Mouse (Mus musculus) 3134 (cell line): Measurements from ENCODE around the gene Kcna3.
A peak's percentile ranks its signal among the peaks of the same experiment; 100 is the strongest.

Experiments used
- DNase-seq: peaks from one replicate; pipeline ENCODE4 v3.0.0-alpha.2; 2011; ENCODE audit warnings: low spot score; ENCODE audit not compliant: insufficient read length; ENCODE audit errors: extremely low read depth

Gene Kcna3

DNA sequence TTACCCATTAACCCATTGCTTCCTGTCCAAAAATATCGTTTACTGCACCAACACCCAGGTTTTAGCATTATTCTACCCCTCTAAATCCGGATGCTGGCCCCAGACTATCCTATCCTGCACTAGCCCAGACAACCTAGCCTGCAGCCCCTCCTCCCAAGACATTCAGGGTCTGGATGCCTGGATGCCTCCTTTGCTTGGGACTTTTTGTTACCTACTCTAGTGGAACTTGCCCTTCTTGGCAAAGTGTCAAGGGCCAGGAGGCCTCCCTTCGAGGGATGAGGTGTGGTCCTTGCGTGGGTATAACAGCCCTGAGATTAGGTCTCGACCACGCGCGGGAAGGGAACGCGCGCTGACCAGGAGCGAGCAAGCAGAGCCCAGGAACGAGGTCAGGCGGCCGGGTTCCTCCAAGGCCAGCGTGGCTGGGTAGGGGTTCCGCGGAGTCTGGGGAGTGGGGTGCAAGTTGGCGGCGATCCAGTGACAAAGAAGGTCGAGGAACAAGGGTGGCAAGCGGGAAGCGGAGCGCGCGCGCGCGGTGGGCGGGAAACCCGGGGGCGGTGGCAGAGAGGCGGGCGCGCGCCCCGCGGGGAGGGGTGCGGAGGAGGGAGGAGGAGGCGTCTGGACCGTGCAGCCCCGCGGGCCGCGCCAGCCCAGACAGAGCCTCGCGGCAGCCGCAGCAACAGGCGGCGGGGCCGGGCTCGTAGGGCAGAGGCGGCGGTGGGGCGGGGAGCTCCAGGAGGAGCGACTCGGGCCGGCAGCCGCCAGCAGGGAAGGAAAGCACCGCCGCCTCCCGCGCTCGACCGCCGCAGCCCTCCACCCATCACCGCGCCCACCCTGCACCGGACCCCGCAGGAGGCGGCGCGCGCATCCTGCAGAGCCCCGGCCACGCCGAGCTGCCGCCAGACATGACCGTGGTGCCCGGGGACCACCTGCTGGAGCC, at the start of gene Kcna3:
Gene Kcna3, plus strand, starts transcription at position 649 of the 937 bp plus-strand sequence.
- DNase-seq, result peak; percentile 7

DNA sequence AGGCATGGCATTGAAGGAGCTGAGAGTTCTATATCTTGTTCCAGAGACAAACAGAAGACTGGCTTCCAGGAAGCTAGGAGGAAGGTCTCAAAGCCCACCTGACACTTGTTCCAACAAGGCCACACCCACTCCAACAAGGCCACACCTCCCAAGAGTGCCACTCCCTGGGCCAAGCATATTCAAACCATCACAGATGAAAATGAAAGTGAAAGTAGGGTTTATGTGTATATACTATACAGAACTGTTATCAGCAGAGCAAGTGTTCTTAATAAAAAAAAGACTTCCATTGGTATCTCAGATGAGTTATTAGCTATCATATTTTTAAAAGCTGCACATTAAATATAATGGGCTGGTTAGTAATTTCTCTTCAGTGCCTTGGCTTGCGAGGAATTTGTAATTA, 44.6 kb upstream of the Kcna3 start:
- peak; percentile 22 for DNase-seq

DNA sequence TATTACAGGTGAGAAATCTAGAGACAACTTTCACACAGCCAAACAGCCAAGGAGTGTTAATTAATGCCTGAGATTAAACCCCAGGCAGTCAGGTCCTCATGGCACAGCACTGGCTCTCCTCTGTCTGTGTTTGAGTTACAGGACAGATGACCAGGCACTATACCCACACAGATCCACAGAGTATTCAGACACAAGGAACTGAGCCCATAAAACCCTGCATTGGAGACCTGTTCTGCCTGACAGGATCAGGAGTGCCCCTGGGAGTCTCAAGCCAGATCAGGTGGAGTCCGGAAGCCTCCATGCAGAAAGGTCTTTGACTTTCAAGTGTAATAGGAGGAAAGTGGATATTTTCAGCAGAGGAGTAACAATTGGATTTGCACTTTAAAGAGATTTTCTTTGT, 40.6 kb upstream of the Kcna3 start:
- no peak for DNase-seq

DNA sequence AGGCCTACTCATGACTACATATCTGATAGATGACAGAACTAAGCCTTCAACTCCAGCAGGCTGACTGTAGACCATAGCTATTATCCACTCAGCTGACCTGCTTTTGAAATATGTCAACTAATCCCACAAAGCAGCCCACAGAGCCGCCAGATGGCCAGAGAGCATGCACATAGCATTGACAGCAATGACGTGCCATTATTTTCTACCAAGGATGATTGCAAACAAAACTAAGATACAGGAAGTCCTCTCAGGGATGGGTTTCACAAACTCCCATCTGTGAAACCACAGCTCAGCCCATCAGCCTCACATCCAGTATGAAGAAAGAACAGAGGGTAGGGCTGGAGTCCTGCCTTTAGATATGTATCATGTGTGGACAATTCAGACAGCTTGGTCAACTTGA, 39.8 kb upstream of the Kcna3 start:
- no peak for DNase-seq

DNA sequence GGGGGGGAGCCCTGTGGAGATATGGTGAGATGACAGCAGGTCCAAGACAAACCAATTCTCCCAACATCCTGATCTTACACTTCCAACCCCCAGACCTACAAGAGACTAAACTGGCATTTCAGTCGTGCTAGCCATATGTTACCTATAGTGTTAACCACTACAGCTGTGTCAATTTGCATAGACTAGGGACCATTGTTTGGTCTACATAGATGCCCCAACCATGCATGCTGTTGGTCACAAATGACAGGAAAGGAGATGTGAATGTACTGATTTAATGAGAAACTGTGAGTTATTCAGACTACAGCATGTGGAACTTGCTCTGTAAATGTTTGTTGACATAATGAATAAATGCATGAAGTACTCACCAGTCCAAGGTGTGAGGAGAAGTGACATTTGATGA, 37.6 kb upstream of the Kcna3 start:
- no peak for DNase-seq

DNA sequence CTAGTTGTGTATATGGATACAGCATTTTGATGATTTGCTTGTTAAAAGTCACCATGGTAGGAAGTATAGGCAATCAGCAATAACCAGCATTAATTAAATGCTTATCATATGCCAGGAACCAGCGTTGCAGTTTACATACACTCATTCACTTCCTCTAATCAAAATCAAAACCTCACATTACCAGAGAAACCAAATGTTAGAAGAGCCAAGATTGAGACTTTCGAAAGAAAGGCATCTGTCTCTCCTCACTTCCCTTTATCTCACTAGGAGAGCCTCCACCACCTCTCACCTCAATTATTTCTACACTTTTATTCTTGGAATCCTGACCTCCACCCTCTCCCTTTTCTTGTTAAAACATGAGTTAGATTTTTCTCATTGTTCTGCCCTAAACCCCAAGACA, 35.8 kb upstream of the Kcna3 start:
- no peak for DNase-seq

DNA sequence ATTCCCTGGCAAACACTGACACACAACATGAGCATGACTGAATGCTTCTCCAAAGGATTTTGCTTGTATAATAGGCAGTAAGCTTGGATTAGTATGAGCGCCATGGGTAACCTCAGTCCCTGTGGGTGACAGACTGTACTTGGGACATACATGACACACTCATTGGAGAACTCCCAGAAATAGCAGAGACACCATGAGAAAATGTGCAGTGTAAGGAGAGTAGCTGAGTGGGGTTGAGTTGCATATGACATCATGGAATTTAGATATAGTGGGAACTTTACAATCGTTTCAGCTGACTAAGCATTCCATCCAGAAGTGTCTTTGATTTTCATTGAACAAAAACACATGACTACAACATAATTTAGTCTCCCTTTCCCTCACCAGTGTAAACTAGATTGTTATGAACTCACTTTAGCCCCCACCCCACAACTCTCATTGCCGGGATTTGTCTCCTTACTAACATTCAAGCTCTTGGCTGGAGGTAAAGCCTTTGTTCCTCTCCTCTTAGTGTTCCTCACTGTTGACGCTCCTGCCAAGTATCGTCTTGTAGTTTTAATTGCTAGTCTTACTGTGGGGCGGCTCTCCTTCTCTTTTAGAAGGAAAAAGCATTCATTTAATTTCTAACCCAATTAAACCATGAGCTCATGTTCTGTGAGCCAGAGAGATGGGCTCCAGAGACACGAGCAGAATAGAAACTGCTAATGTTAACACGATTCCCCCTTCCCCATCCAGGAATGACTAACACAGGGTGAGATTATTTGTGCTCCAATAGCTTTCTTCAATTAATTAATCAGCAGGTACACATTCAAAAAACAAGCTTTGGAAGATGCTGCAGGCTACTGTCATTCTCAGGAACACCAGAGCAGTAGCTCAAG, 33.5 kb upstream of the Kcna3 start:
- no peak for DNase-seq

DNA sequence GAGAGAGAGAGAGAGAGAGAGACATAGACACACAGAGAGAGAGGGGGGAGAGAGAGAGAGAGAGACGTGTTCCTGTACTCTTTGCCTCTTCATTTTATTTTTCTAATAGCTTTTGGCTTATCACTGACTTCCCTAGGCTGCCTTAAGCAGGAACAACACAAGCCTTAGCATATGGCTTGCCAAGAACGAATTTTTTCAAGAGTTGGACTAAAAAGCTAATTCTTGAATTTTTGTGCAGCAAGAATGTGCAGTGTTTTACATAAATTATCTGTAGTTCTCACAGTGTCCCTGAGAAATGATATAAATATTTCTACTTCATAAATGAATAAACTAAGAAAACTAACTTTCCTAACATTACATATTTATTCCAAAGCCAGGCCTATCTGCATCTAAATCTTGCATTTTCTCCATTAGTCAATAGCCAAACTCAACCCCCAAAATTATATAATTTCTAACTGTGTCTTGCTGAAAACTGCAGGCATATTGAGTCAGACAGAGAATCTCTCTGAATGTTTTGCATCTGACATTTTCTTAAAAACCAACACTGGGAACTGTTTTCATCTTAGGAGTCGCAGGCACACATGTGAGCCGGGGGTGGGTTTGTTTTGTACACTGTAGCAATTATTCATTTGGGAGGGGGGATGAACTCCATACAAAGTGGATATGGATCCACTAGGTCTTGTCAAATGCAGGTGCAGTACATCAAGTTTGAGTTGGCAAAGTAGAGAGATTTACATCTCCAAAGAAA, 26.5 kb upstream of the Kcna3 start:
- no peak for DNase-seq

DNA sequence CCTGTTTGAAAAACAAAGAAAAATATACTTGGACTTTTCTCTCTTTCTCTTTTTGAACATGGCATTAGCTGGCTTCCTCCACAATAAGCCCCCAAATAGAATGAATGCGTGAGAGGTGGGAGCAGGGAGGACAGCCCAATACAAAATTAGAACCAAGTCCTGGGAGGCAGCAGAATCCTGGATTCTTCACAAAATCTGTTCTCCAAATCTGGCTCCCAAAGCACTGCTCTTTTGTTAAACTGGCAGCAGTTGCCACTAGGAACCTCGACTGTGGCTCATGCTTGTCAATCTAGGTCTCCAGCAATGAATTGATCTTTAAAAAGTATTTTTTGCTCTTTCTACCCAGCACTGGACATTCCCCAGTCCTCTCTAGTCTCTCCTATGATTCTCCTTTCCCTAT, 17.7 kb upstream of the Kcna3 start:
- DNase-seq, result no peak

DNA sequence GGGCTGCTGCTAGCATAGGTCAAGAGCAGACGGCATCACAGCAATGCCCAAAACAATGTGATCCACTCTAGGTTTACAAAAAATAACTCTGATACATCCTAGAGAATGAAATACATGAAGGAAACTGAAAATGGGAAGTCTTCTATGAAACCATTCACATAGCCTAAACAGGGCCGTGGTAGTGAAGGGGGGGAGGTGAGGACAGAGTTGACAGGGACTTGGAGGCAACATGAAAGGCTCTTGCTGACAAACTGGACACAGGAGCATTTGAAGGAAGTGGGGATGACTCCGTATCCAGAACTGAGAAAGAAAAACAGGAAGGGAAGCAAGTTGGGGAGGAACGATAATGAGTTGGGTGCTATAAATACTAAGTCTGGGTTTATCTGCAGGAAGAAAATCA, 4.4 kb upstream of the Kcna3 start:
- no peak for DNase-seq

DNA sequence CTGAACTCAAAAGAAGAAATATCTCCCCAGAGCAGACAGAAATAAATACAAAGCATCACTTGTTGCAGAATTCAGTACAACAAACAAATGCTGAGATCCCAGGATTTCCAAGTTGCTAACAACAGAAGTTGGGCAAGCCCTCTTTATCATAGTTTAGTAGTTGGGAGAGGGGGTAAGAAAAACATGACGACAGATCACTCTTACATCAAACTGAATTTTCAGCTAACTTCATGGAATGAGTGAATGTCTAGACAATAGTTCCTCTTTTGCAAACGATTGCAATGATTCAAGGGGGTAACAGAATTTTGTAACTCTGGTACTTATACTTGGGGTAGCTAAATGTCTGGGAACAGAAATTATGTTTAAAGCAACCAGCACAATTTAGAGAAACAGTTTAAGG, 1.2 kb upstream of the Kcna3 start:
- DNase-seq, result no peak

DNA sequence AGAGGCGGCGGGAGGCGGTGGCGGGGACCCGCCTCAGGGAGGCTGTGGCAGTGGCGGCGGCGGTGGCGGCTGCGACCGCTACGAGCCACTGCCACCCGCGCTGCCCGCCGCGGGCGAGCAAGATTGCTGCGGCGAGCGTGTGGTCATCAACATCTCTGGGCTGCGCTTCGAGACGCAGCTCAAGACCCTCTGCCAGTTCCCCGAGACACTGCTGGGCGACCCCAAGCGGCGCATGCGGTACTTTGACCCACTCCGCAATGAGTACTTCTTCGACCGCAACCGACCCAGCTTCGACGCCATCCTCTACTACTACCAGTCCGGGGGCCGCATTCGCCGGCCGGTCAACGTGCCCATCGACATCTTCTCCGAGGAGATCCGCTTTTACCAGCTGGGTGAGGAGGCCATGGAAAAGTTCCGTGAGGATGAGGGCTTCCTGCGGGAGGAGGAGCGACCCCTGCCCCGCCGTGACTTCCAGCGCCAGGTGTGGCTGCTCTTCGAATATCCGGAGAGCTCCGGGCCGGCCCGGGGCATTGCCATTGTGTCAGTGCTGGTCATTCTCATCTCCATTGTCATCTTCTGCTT, 580 bp downstream of the Kcna3 start:
- peak; percentile 13 for DNase-seq

DNA sequence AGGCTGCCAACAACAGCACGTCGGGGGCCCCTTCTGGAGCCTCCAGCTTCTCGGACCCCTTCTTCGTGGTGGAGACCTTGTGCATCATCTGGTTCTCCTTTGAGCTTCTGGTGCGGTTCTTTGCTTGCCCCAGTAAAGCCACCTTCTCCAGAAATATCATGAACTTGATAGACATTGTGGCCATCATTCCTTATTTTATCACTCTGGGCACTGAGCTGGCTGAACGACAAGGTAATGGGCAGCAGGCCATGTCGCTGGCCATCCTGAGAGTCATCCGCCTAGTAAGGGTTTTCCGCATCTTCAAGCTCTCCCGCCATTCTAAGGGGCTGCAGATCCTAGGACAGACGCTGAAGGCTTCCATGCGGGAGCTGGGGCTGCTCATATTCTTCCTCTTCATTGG, 1.1 kb downstream of the Kcna3 start:
- no peak for DNase-seq

DNA sequence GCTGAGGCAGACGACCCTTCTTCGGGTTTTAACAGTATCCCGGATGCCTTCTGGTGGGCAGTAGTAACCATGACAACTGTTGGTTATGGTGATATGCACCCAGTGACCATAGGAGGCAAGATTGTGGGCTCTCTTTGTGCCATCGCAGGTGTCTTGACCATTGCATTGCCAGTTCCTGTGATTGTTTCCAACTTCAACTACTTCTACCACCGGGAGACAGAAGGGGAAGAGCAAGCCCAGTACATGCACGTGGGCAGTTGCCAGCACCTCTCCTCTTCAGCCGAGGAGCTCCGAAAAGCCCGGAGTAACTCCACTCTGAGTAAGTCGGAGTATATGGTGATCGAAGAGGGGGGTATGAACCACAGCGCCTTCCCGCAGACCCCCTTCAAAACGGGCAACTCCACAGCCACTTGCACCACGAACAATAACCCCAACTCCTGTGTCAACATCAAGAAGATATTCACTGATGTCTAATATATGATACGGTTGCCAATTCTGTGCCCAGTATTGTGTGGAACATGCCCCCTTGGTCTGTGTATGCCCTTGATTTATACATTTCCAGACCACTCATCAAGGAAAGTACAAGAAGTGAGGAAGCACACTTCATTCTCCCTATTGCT, 1.7 kb downstream of the Kcna3 start:
- DNase-seq, result no peak

DNA sequence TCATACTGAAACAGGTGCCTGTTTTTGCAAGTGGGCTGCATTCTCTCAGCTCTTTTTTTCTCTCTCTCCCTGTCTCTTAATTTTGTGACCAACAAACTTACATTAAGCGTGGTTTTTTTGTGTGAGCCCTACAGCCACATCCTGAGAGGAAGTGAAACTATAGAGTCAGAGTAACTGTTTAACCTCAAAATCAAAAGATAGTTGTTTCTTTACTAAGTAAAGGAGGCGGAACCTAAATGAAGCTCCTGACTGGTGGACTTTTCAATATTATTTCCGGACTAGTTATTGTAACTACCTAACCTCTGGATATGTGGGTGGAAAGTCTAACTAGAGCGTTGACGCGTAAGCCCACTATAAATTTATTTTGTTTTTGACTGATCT, 2.2 kb downstream of the Kcna3 start:
- no peak for DNase-seq

DNA sequence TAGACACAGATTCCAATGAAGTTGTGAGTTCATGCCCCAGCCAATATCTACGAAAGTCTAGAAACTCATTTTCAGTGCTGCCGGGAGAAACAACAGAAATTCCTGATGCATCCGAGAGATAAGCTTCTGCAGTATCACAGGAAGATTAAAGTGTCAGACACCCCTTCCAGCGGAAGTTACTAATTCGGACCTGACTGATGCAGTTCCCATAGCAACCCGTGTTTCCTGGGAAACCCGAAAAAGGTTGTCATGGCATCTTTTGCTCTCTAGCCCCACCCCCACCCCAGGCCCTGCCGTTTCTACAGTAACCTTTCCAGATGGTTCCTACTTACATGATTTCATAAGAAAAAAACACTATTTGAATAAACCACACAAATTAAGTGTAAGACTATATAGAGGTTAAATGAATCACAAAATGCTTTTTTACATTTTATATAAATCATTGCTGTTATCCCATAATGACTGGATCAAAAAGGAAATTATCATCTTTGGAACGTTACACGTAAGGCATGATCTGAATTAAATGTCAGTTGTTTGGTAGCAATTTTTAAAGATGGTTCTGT, 2.8 kb downstream of the Kcna3 start:
- DNase-seq, result no peak

DNA sequence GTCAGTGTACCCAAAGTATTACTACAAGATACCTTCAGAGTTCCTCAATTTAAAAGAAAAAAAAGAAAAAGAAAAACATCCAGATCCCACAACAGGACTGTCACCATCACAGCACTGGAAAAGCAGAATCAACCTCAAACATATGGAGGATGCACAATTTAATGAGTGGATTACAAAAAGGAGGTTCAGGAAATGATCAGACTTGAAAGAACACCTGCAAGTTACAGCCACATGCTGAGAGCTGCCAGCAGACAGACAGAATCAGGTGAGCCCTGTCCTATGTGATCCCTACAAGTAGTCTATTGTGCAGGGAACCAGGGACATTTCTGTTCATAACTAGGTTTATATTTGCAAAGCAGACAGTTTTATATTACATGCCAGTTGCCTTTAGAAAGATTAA, 3.3 kb downstream of the Kcna3 start:
- no peak for DNase-seq

DNA sequence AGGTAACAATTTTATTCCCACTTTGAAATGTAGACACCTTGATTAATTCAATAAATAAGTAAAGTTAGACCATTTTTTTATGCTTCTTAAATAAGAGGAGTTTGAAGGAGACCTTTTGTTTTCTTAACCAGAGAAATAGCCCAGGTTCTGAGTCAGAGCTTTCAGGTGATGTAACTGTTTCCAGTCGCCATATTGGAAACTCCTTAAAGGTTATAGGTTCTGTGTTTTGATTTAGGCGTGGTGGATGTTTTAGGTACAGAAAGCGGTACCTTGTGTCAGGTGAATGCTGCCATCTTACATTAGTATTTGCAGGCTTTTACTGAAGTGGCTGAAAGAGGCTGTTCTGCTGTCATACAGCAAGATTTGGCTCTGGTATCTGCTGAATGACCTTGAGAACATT, 4.4 kb downstream of the Kcna3 start:
- DNase-seq, result no peak

DNA sequence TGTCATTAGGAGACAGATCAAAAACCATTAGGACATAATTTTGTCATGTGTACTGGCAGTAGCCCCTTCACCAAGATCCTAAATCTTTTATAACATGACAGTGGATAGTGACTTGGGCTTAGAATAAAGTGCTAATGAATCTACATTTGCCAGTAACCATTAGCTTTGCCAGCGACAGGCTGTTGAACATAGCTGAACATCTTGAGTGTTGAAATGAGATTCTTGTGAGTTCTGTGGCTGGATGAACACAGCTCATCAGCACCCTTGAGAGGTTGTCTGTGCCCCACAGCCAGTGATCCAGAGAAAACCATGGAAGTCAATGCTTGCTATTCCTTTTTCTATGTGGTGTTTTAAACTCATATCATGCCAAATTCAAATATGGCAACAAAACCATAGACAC, 5.7 kb downstream of the Kcna3 start:
- DNase-seq, result no peak

DNA sequence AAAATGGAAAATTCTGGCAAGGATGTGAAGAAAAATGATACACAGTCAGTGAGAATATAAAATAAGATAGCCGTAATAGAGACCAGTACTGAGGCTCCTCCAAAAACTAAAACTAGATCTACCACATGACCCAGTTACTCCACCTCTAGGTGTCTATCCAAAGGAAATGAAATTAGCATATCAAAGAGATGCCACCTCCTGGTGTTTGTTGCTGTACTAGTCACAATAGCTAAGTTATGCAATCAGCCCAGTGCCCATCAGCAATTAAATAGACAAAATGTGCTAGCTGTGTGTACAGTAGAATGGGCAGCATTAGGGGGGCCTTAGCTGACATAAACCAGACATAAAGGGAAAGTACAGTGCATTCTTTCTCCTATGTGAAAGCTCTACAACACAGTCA, 25.5 kb downstream of the Kcna3 start:
- no peak for DNase-seq
